Mouse (Mus musculus) embryonic fibroblast, embryonic 13.5 days (primary cell): Measurements from ENCODE around the gene Rabepk.

Source experiments
- CTCF ChIP-seq: IDR thresholded peaks from 2 replicates; pipeline ENCODE4 v1.5.1; 2011; ENCODE audit warnings: mild to moderate bottlenecking, control low read depth, low read length, moderate library complexity, borderline replicate concordance; ENCODE audit not compliant: insufficient read depth
- POLR2A ChIP-seq: IDR thresholded peaks from 2 replicates; pipeline ENCODE4 v1.6.1; 2011; ENCODE audit warnings: low read depth, mild to moderate bottlenecking, control low read depth, low read length, moderate library complexity

DNA sequence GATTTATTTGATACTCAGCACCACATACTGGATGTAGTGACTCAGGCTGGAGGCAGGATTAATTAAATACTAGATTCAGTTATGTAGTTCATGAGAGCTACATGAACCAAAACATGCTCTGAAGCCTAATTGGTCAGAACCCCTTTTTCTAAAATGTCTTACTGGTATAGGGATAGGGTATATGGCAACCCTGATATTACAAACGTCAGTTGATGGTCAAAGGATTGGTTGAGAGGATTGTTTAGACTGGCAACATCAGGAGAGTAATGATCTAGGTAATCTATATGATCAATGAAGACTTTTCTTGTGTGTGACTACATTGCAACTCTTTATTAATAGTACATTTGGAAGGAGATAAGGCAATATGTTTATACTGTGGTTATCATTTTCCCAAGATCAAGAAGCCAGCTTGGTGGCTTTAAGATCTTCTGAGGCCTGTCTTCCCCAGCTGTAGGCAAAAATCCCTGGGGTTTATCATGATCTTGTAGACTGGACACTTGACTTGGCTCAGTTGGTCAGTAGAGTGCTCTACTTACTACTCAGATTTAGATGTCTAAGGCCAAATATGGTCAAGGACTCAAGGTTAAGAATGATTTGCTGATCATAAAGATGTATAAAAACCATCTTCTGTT, 22.4 kb downstream of the Rabepk start:
- TF ChIP-seq CTCF = no peak
- TF ChIP-seq POLR2A = no peak
